14 mouse cellular contexts compared by ENCODE assay signal in genomic region chr8:111029589-111029988, GRCm38 (mm10). TPM values are rescaled to one million over a fixed set of nuclear protein-coding genes. Genes with fewer than 3 reads are reported as not detected.
DNase-seq lines count a peak whose midpoint lies in the region; ATAC-seq and TF ChIP-seq lines count a peak whose summit lies in the region.
"Had no signal": no experiment of that assay in that cellular context is flagged by ENCODE, and none has a peak within 500 bp of the region (broad histone marks: within the 10 kb centered on the region; RNA-seq: fewer than 3 reads in every experiment).

No protein-coding gene starts in this region.

- DNase-seq in MEL (ENCODE audit: low read depth, low spot score): peak; percentile 93
- DNase-seq in liver, embryonic 11.5 days (ENCODE audit: low spot score): no peak
- DNase-seq in frontal cortex, postnatal 25 days (ENCODE audit: low spot score in 2 of 2): no peak
- DNase-seq in embryo, embryonic 10 days (ENCODE audit: low spot score): no peak
- DNase-seq: kidney, postnatal 36 days had no signal

- H3K4me1 ChIP-seq in intestine, postnatal 0 days (replicated peaks; ENCODE audit: control insufficient read depth, insufficient read depth, low read length): peaks cover 4% of the 10 kb centered on the region; the same call in 1 of the 2 replicates
- peaks cover under 1% of the 10 kb centered on the region for H3K4me1 ChIP-seq in intestine, embryonic 16.5 days (ENCODE audit: control insufficient read depth, insufficient read depth, low read length)
- peaks cover 5 to 15% of the 10 kb centered on the region in 2 experiments; a peak in 3 of 4 replicates for H3K4me1 ChIP-seq in MEL (ENCODE audit: control insufficient read depth in 1 of 2, insufficient read depth in 2 of 2, low read length in 2 of 2)
- no peaks in the 10 kb centered on the region for H3K4me1 ChIP-seq in liver, embryonic 11.5 days (replicated peaks; ENCODE audit: control insufficient read depth, insufficient read depth, low read length)
- H3K4me1 ChIP-seq in small intestine, adult 2 months (ENCODE audit: control insufficient read depth, insufficient read depth, insufficient read length, low read length): peaks cover 2% of the 10 kb centered on the region
- peaks cover 10% of the 10 kb centered on the region for H3K4me1 ChIP-seq in heart, embryonic 11.5 days (ENCODE audit: control insufficient read depth, insufficient read depth, low read length)

- no peaks in the 10 kb centered on the region; the same call in 1 of the 2 replicates for H3K36me3 ChIP-seq in intestine, postnatal 0 days (ENCODE audit: control insufficient read depth, insufficient read depth)
- no peaks in the 10 kb centered on the region for H3K36me3 ChIP-seq in intestine, embryonic 16.5 days (ENCODE audit: control insufficient read depth, insufficient read depth, low read length)
- peaks cover 0 to 24% of the 10 kb centered on the region in 2 experiments; a peak in 2 of 4 replicates for H3K36me3 ChIP-seq in MEL (ENCODE audit: control insufficient read depth in 1 of 2, insufficient read depth in 2 of 2, low read length in 2 of 2)
- no peaks in the 10 kb centered on the region for H3K36me3 ChIP-seq in liver, embryonic 11.5 days (ENCODE audit: control insufficient read depth, insufficient read depth, low read length)
- H3K36me3 ChIP-seq in small intestine, adult 2 months (ENCODE audit: control insufficient read depth, insufficient read depth, low read length): no peaks in the 10 kb centered on the region
- H3K36me3 ChIP-seq in heart, embryonic 11.5 days (ENCODE audit: control insufficient read depth, insufficient read depth, low read length): no peaks in the 10 kb centered on the region
- H3K36me3 ChIP-seq: limb, embryonic 15.5 days had no signal

- H3K27ac ChIP-seq in intestine, postnatal 0 days (ENCODE audit: low read depth, low read length): no peak overlapping the region
- H3K27ac ChIP-seq in intestine, embryonic 16.5 days (ENCODE audit: low read length): no peak overlapping the region
- 0 out of 2 replicates have a peak overlapping the region, but pooled peaks have one; percentile 29 for H3K27ac ChIP-seq in MEL (ENCODE audit: control insufficient read depth, low read depth, low read length)
- H3K27ac ChIP-seq in liver, embryonic 11.5 days (ENCODE audit: low read depth, low read length): no peak overlapping the region
- H3K27ac ChIP-seq in small intestine, adult 2 months (ENCODE audit: insufficient read depth, low read depth, low read length): no peak overlapping the region
- no peak overlapping the region for H3K27ac ChIP-seq in heart, embryonic 11.5 days (ENCODE audit: low read depth, low read length)
- H3K27ac ChIP-seq: limb, embryonic 15.5 days had no signal

- 44% methylated on average over 4 of the region's 4 CpGs for WGBS in intestine, postnatal 0 days
- 41% methylated on average over 4 of the region's 4 CpGs for WGBS in intestine, embryonic 16.5 days
- WGBS in liver, embryonic 11.5 days: 32% methylated on average over 4 of the region's 4 CpGs
- 23% methylated on average over 4 of the region's 4 CpGs for WGBS in small intestine, adult 2 months
- 45% methylated on average over 4 of the region's 4 CpGs for WGBS in heart, embryonic 11.5 days (ENCODE audit: insufficient replicate concordance)

- peak in 1 of 2 experiments; percentile 66; a peak in 2 of 4 replicates for TF ChIP-seq POLR2A in MEL (IDR thresholded peaks at IDR 0.05; ENCODE audit: control insufficient read depth in 1 of 2, insufficient read depth in 1 of 2, low read depth in 1 of 2, low read length in 2 of 2, poor library complexity in 1 of 2)
- TF ChIP-seq POLR2A in small intestine, adult 2 months (IDR thresholded peaks at IDR 0.05; ENCODE audit: low read depth, low read length): no peak

- TF ChIP-seq RAD21 in MEL (IDR thresholded peaks at IDR 0.05; ENCODE audit: low read depth, low read length): no peak

- TF ChIP-seq EP300 in MEL (IDR thresholded peaks at IDR 0.05; ENCODE audit: low read depth in 1 of 2, low read length in 2 of 2): no peak

- H3K4me3 ChIP-seq in intestine, postnatal 0 days (ENCODE audit: low read depth, low read length): peak overlapping the region; percentile 21
- H3K4me3 ChIP-seq in intestine, embryonic 16.5 days (ENCODE audit: low read length): no peak overlapping the region
- H3K4me3 ChIP-seq in MEL (ENCODE audit: control insufficient read depth in 1 of 2, insufficient read depth in 1 of 2, low read depth in 2 of 2, low read length in 2 of 2): peak overlapping the region; percentile 70 to 85
- peak overlapping the region; percentile 27; the same call in 1 of the 2 replicates for H3K4me3 ChIP-seq in liver, embryonic 11.5 days (ENCODE audit: low read depth, low read length)
- H3K4me3 ChIP-seq in small intestine, adult 2 months (ENCODE audit: low read depth, low read length): peak overlapping the region; percentile 58
- no peak overlapping the region for H3K4me3 ChIP-seq in heart, embryonic 11.5 days (ENCODE audit: low read depth, low read length)
- H3K4me3 ChIP-seq: limb, embryonic 15.5 days had no signal

- no peak for TF ChIP-seq CTCF in intestine, postnatal 0 days (IDR thresholded peaks at IDR 0.05; ENCODE audit: low read depth)
- TF ChIP-seq CTCF in MEL (IDR thresholded peaks at IDR 0.05 in 2 of 3, conservative IDR thresholded peaks at IDR 0.05 in 1 of 3; ENCODE audit: control insufficient read depth in 1 of 3, insufficient read depth in 1 of 3, low read depth in 2 of 3, low read length in 3 of 3, poor library complexity in 1 of 3, severe bottlenecking in 1 of 3): no peak
- TF ChIP-seq CTCF in small intestine, adult 2 months (IDR thresholded peaks at IDR 0.05; ENCODE audit: extremely low read depth, insufficient read length, insufficient replicate concordance, low read depth, low read length): no peak

- H3K4me2 ChIP-seq in intestine, postnatal 0 days (replicated peaks; ENCODE audit: low read depth): peak overlapping the region; percentile 48
- H3K4me2 ChIP-seq in intestine, embryonic 16.5 days (ENCODE audit: low read depth, low read length): no peak overlapping the region
- peak overlapping the region; percentile 51 for H3K4me2 ChIP-seq in liver, embryonic 11.5 days
- H3K4me2 ChIP-seq in heart, embryonic 11.5 days: no peak overlapping the region
- H3K4me2 ChIP-seq: limb, embryonic 15.5 days had no signal

- no peak for ATAC-seq in intestine, postnatal 0 days
- ATAC-seq in intestine, embryonic 16.5 days: no peak
- no peak for ATAC-seq in liver, embryonic 11.5 days (replicated peaks; ENCODE audit: low FRiP score)
- no peak for ATAC-seq in heart, embryonic 11.5 days (replicated peaks; ENCODE audit: insufficient number of reproducible peaks, low FRiP score, low TSS enrichment)

- peaks cover 19% of the 10 kb centered on the region for H3K79me2 ChIP-seq in MEL (ENCODE audit: control insufficient read depth, insufficient read depth, low read length, poor library complexity)

- H3K9ac ChIP-seq in intestine, postnatal 0 days (ENCODE audit: low read depth, low read length): no peak overlapping the region
- no peak overlapping the region for H3K9ac ChIP-seq in intestine, embryonic 16.5 days (ENCODE audit: low read depth, low read length)
- H3K9ac ChIP-seq in MEL (ENCODE audit: control insufficient read depth, low read depth, low read length, poor library complexity, severe bottlenecking): peak overlapping the region; percentile 73
- no peak overlapping the region for H3K9ac ChIP-seq in liver, embryonic 11.5 days (ENCODE audit: low read depth, low read length)
- H3K9ac ChIP-seq in heart, embryonic 11.5 days (ENCODE audit: low read depth, low read length): no peak overlapping the region
- H3K9ac ChIP-seq: limb, embryonic 15.5 days had no signal

- H3K27me3 ChIP-seq in intestine, postnatal 0 days (replicated peaks; ENCODE audit: control insufficient read depth, insufficient read depth, low read length): no peaks in the 10 kb centered on the region
- H3K27me3 ChIP-seq in intestine, embryonic 16.5 days (replicated peaks; ENCODE audit: control insufficient read depth, insufficient read depth, low read length): no peaks in the 10 kb centered on the region
- H3K27me3 ChIP-seq in MEL (ENCODE audit: control insufficient read depth in 1 of 2, insufficient read depth in 2 of 2, low read length in 2 of 2): no peaks in the 10 kb centered on the region
- no peaks in the 10 kb centered on the region for H3K27me3 ChIP-seq in liver, embryonic 11.5 days (replicated peaks; ENCODE audit: control insufficient read depth, insufficient read depth, low read length)
- no peaks in the 10 kb centered on the region for H3K27me3 ChIP-seq in small intestine, adult 2 months (ENCODE audit: control insufficient read depth, insufficient read depth, low read length)
- H3K27me3 ChIP-seq in heart, embryonic 11.5 days (ENCODE audit: control insufficient read depth, insufficient read depth, low read length): no peaks in the 10 kb centered on the region
- H3K27me3 ChIP-seq: megakaryocyte, embryonic 14.5 days had no signal

- H3K9me3 ChIP-seq in intestine, postnatal 0 days (ENCODE audit: control insufficient read depth): no peaks in the 10 kb centered on the region
- H3K9me3 ChIP-seq in intestine, embryonic 16.5 days (ENCODE audit: control insufficient read depth, low read length): no peaks in the 10 kb centered on the region
- no peaks in the 10 kb centered on the region for H3K9me3 ChIP-seq in MEL (replicated peaks; ENCODE audit: insufficient read depth, low read length)
- H3K9me3 ChIP-seq in liver, embryonic 11.5 days (ENCODE audit: control insufficient read depth, low read length): no peaks in the 10 kb centered on the region
- no peaks in the 10 kb centered on the region for H3K9me3 ChIP-seq in heart, embryonic 11.5 days (replicated peaks; ENCODE audit: control insufficient read depth, low read length)
- H3K9me3 ChIP-seq: limb, embryonic 15.5 days; megakaryocyte, embryonic 14.5 days had no signal

RNA-seq across cellular contexts. Expression of gene Ddx19b, which starts 2.0 kb away (rescaled TPM):
- 3.4 and 4.5 TPM in 2 replicates for polyA plus RNA-seq in intestine, postnatal 0 days (2015; fragmentation: Nextera tagmentation; extraction: Ambion mirVana)
- polyA plus RNA-seq in intestine, embryonic 16.5 days (2015; fragmentation: Nextera tagmentation; extraction: Ambion mirVana): 6.9 and 7.4 TPM in 2 replicates
- total RNA-seq in MEL (2012; rRNA removed): 17.8 and 18.1 TPM in 2 replicates
- polyA plus RNA-seq in MEL (2012; ENCODE audit: insufficient read depth in 1 of 2, insufficient read length in 2 of 2, low read depth in 1 of 2, low replicate concordance in 2 of 2, missing spikeins in 1 of 2): 100 to 1,000 TPM in 1 of 2 experiments, 10 to 100 TPM in 1; 18.6 to 112 TPM
- 7.1 TPM in 2 replicates for polyA plus RNA-seq in liver, embryonic 11.5 days (2014; fragmentation: Nextera tagmentation; extraction: Ambion mirVana)
- 1.3 and 1.7 TPM in 2 replicates for polyA plus RNA-seq in small intestine, adult 2 months (2012; rRNA removed)
- 3.8 and 4.8 TPM in 2 replicates for polyA plus RNA-seq in heart, embryonic 11.5 days (2014; fragmentation: Nextera tagmentation; extraction: Ambion mirVana)

RNA-seq across cellular contexts. Expression of gene Aars, which starts 3.4 kb away (rescaled TPM):
- 30.0 and 30.7 TPM in 2 replicates for polyA plus RNA-seq in intestine, postnatal 0 days (2015; fragmentation: Nextera tagmentation; extraction: Ambion mirVana)
- 51.6 and 52.3 TPM in 2 replicates for polyA plus RNA-seq in intestine, embryonic 16.5 days (2015; fragmentation: Nextera tagmentation; extraction: Ambion mirVana)
- 106 and 132 TPM in 2 replicates for total RNA-seq in MEL (2012; rRNA removed)
- polyA plus RNA-seq in MEL (2012; ENCODE audit: insufficient read depth in 1 of 2, insufficient read length in 2 of 2, low read depth in 1 of 2, low replicate concordance in 2 of 2, missing spikeins in 1 of 2): 100 to 1,000 TPM in 1 of 2 experiments, 10 to 100 TPM in 1; 25.1 to 162 TPM
- 86.5 and 96.2 TPM in 2 replicates for polyA plus RNA-seq in liver, embryonic 11.5 days (2014; fragmentation: Nextera tagmentation; extraction: Ambion mirVana)
- 7.9 and 23.6 TPM in 2 replicates for polyA plus RNA-seq in small intestine, adult 2 months (2012; rRNA removed)
- 40.9 and 47.3 TPM in 2 replicates for polyA plus RNA-seq in heart, embryonic 11.5 days (2014; fragmentation: Nextera tagmentation; extraction: Ambion mirVana)

RNA-seq across cellular contexts. Expression of gene Exosc6, which starts 26.6 kb away (rescaled TPM):
- polyA plus RNA-seq in intestine, postnatal 0 days (2015; fragmentation: Nextera tagmentation; extraction: Ambion mirVana): 7.3 and 8.4 TPM in 2 replicates
- 7.8 and 11.3 TPM in 2 replicates for polyA plus RNA-seq in intestine, embryonic 16.5 days (2015; fragmentation: Nextera tagmentation; extraction: Ambion mirVana)
- 19.2 and 26.4 TPM in 2 replicates for total RNA-seq in MEL (2012; rRNA removed)
- polyA plus RNA-seq in MEL (2012; ENCODE audit: insufficient read depth in 1 of 2, insufficient read length in 2 of 2, low read depth in 1 of 2, low replicate concordance in 2 of 2, missing spikeins in 1 of 2): 1 to 10 TPM in 1 of 2 experiments, not detected in 1; 8.0 TPM
- polyA plus RNA-seq in liver, embryonic 11.5 days (2014; fragmentation: Nextera tagmentation; extraction: Ambion mirVana): 25.7 and 31.6 TPM in 2 replicates
- polyA plus RNA-seq in small intestine, adult 2 months (2012; rRNA removed): 23.6 and 25.8 TPM in 2 replicates
- 11.3 and 18.4 TPM in 2 replicates for polyA plus RNA-seq in heart, embryonic 11.5 days (2014; fragmentation: Nextera tagmentation; extraction: Ambion mirVana)
- total RNA-seq: left cerebral cortex, adult 18-20 months had no signal
- polyA plus RNA-seq: gonadal fat pad, adult 2 months; urinary bladder, adult 2 months had no signal

RNA-seq across cellular contexts. Expression of gene Ddx19a, which starts 32.0 kb away (rescaled TPM):
- polyA plus RNA-seq in intestine, postnatal 0 days (2015; fragmentation: Nextera tagmentation; extraction: Ambion mirVana): 8.0 and 8.9 TPM in 2 replicates
- 11.5 and 12.0 TPM in 2 replicates for polyA plus RNA-seq in intestine, embryonic 16.5 days (2015; fragmentation: Nextera tagmentation; extraction: Ambion mirVana)
- total RNA-seq in MEL (2012; rRNA removed): 17.0 and 17.3 TPM in 2 replicates
- 100 to 1,000 TPM in 1 of 2 experiments, 10 to 100 TPM in 1; 59.0 to 168 TPM for polyA plus RNA-seq in MEL (2012; ENCODE audit: insufficient read depth in 1 of 2, insufficient read length in 2 of 2, low read depth in 1 of 2, low replicate concordance in 2 of 2, missing spikeins in 1 of 2)
- 35.0 TPM in 2 replicates for polyA plus RNA-seq in liver, embryonic 11.5 days (2014; fragmentation: Nextera tagmentation; extraction: Ambion mirVana)
- 5.3 and 10.4 TPM in 2 replicates for polyA plus RNA-seq in small intestine, adult 2 months (2012; rRNA removed)
- polyA plus RNA-seq in heart, embryonic 11.5 days (2014; fragmentation: Nextera tagmentation; extraction: Ambion mirVana): 23.4 and 27.2 TPM in 2 replicates

Comparison
In these comparisons a context has a peak if more than half of its experiments do, and no peak if none do; other contexts are left out.
1. H3K4me2 ChIP-seq: peak in intestine, postnatal 0 days (single experiment) and liver, embryonic 11.5 days (single experiment); none in intestine, embryonic 16.5 days (single experiment) and heart, embryonic 11.5 days (single experiment).
2. H3K4me3 ChIP-seq: peak in intestine, postnatal 0 days (single experiment), MEL (2 of 2), liver, embryonic 11.5 days (single experiment) and small intestine, adult 2 months (single experiment); none in intestine, embryonic 16.5 days (single experiment) and heart, embryonic 11.5 days (single experiment).